Mouse (Mus musculus): Measurements from ENCODE around the gene Rab11fip4. TPM values are rescaled to one million over a fixed set of nuclear protein-coding genes. Genes with fewer than 3 reads are reported as not detected.

The Rab11fip4 gene
- polyA plus RNA-seq (2014; fragmentation: Illumina TruSeq; extraction: RNeasy Lipid Tissue Mini Kit (QIAGEN cat#74804); ENCODE audit: low read depth, low replicate concordance): 6.5 TPM

DNA sequence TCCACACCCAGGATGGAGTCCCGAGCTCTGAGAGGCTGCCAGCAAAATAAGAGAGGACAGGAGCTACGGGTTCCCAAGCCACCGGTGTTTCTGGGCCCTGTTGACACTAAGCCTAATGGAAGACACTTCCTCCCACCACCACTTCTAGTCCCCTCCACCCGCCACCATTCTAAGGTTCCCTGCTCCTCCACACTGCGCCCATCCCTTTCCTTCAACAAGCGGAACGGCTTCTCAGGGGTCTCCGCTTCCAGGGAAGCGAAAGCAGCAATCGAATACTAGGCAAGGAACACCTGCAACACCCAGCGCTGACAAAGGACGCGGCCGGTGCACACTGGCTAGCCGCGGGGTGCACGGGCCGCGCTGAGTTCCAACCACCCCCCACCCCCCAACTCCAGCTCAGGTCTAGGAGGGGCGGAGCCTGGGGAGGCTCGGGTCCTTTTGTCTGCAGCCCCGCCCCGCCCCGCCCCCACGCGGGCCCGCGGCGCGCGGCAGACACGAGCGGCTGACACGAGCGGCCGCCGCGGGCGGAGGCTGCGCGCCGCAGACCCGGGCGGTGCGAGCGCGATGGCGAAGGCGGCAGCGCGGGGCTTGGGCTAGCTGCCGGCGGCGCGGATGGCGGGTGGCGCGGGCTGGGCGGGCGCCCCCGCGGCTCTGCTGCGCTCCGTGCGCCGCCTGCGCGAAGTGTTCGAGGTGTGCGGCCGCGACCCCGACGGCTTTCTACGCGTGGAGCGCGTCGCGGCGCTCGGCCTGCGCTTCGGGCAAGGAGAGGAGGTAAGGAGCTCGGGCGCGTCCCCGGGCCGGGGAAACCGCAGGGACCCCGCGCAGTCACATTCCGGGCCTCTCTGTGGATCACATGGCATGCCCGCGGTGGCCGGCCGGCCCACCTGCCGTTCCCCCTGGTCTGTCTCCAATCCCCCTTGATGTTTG, at the start of gene Rab11fip4:
Rab11fip4 (plus strand) TSS at position 549 of the 927 bp plus-strand sequence.

Other genes with a start within 250 kb of the Rab11fip4 start
- 2.2 TPM for gene Omg, start 87.1 kb upstream of the Rab11fip4 start, polyA plus RNA-seq (2014; fragmentation: Illumina TruSeq; extraction: RNeasy Lipid Tissue Mini Kit (QIAGEN cat#74804); ENCODE audit: low read depth, low replicate concordance)
- 26.3 TPM for gene Evi2b, start 67.5 kb upstream of the Rab11fip4 start, polyA plus RNA-seq (2014; fragmentation: Illumina TruSeq; extraction: RNeasy Lipid Tissue Mini Kit (QIAGEN cat#74804); ENCODE audit: low read depth, low replicate concordance)
- 1.5 TPM for gene Evi2, start 60.6 kb upstream of the Rab11fip4 start, polyA plus RNA-seq (2014; fragmentation: Illumina TruSeq; extraction: RNeasy Lipid Tissue Mini Kit (QIAGEN cat#74804); ENCODE audit: low read depth, low replicate concordance)
- 14.7 TPM for gene Evi2a, start 60.6 kb upstream of the Rab11fip4 start, polyA plus RNA-seq (2014; fragmentation: Illumina TruSeq; extraction: RNeasy Lipid Tissue Mini Kit (QIAGEN cat#74804); ENCODE audit: low read depth, low replicate concordance)

All from sigmoid colon, adult 10 weeks (tissue).